Mouse (Mus musculus): Measurements from ENCODE around the gene Lsm10.

The Lsm10 gene

DNA sequence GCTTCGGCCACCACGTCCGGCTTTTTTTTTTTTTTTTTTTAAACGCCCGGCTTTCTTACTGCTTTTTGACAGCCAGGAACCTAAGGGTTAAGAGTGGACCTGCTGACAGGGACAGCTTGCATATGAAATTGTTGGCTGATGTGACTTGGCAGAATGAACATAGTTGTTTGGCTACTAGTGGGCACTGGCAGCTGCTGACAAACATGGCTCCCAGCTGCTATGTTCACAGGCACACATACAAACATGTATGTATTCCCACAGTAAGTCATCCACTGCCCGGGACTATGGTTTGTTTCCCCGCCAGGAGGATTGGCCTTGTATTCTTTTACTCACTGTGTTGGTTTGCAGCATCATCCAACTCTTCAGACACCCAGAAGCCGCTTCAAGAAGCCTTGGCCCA is 20.7 kb downstream of the Lsm10 start:
- no peak for DNase-seq (ENCODE audit: low read depth in 2 of 2, low spot score in 2 of 2)

DNA sequence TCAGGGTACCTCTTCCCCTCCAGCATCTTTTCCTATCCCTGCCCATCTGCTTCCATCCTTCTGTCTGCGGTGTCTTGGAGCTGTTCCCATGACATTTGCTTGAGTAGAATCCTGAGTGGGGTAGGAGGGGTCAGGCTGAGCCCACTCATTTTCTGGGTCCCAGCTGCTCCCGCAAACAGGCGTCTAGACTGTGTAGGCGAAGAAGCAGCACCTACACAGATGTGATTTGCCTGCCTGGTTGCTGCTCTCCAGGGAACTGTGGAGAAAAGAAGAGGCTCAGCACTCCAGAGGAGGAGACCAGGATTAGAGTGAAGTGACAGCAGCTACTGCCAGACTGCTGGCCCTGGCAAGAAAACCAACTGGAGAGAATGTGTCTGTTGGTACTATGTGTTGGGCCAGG is 22.2 kb downstream of the Lsm10 start:
- no peak for DNase-seq (ENCODE audit: low read depth in 2 of 2, low spot score in 2 of 2)

DNA sequence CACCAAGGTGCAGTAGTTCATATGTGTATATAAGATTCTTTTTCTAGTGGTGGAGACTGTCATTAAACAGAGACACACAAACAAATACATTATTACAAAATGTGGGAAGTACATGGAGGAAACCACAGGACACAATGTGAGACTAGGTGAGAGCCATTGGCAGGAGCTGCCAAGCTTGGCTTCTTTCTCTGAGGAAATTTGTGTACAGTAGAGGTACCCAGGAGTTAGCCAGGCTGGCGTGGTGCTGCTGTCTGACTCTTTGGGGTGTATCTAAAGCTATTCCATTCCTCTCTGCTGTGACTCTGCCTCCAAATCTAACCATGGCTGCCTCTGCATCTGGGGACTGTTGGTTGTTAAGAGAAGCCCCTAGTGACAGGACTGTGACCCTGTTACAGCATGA is 22.6 kb downstream of the Lsm10 start:
- DNase-seq (ENCODE audit: low read depth in 2 of 2, low spot score in 2 of 2) = no peak

DNA sequence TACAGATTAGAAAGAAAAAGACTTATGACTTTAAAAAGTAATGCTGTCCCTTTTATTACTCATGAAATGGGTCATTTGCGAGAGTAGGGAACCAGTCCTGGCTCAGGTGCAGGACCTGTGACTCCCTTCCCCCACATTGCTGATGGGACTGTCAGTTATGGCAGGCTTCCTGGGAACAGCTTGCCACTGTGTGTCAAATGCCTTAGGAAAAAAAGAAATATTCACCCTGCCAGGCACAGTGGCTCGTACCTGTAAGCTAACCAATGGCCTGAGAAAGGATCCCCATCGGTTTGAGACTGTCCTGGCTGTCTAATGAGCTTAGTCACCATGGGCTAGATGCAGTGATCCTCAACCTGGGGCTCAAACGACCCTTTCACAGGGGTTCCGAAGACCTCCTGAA is 23.6 kb downstream of the Lsm10 start:
- DNase-seq (ENCODE audit: low read depth in 2 of 2, low spot score in 2 of 2) = no peak

DNA sequence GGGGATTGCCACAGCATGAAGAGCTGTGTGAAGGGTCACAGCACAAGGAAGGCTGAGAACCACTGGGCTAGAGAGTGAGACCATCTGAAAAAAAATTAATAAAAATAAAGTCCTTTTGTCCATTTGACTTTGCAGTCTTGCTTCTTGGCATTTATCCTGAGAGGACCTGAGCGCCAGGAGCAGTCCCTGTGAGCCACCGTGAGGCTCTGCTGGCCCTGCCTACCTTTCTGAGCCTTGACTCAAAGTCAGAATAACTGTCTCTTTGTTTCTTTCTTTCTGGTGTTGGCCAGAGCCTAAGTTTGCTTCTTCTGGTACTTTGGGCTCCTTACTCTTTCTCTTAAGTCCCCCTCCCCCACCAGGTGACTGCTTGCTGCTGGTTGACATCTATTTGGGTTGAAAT is 24.1 kb downstream of the Lsm10 start:
- no peak for DNase-seq (ENCODE audit: low read depth in 2 of 2, low spot score in 2 of 2)

DNA sequence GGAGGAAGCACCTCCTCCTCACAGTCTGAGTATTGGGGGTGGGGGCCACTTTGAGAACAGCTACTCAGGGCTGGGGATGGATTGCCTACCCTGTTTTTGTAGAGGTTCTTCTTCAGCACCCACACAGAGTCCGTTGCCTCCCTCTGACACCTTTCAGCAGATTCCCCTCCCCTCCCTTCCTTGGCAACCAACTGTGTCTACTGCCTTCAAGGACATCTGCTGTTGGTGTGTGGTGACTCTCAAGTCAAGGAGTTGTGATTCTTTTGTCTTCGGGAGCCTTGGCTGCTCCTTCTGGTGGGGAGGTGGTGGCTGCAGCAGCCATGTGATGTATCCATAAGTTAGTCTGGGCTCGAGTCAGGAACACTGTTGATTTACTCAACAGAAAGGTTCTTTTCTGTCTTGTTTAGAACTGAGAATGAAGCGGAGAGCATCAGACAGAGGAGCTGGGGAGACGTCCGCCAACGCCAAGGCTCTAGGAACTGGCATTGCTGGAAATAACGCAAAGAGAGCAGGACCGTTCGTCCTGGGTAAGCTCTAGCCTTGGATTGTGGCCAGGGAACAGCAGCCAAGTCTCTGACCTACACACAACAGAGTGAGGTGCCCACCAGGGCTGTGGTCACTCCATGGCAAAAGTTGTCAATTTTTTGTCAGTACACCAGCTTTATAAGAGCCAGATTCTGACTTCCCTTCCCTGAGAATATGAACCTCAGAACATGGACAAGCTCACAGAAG is 27.1 kb downstream of the Lsm10 start:
- no peak for DNase-seq (ENCODE audit: low read depth in 2 of 2, low spot score in 2 of 2)

DNA sequence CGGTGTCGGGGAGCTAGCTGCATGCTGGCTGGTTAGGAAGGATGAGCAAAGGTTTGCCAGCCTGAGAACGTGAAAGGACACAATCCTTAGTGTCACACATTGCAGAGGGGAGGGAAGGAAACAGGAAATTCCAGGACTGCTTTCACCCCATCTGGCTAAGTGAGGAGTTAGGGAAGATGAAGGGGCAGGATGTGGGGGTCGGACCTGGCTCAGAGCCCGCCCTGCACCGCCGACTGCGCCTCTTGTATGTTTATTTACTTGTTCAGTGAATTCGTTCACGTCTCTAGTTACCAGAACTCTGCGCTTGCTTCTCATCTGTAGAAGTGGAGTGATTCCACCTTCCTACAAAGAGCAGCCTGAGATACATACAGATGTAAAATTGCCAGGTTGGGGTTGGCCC is 34.1 kb downstream of the Lsm10 start:
- DNase-seq (ENCODE audit: low read depth in 2 of 2, low spot score in 2 of 2) = no peak

DNA sequence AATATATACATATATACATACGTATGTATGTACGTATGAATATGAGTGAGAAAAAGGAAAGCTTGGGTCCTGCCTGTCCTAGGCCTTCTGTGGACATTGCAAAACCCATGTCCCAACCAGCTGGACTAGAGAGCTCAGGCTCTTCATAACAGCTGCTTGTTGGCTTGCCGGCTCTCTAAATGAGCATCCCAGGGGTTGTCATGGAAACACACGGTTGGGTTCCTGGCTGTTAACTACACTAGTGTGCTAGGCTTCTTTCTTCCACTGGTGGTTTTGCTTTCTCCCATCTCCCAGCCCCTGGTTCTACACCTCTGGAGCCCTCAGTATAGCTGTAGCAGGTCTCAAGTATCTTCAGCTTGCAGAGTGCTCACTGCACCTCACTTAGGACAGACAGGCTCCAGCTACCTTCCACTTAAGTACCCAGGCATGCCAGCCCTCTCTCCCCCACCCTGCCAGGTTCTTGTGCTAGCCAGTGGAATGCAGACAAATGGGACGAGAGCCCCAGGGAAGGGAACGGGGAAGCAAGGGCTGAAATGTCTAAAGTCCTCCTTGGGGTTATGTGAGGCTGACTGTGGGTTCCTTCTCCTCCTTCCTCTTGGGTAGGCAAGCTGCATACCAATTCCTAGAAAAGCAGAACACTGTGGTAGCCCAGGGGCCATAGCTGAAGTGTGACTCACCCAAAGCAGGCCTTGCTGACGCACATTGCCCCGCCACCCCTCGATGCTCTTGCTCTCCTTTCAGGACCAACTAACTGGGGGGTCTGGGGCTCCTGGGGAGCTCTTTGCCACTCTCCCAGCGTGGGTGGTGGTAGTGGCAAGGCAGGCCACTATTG is 35.1 kb downstream of the Lsm10 start:
- no peak for DNase-seq (ENCODE audit: low read depth in 2 of 2, low spot score in 2 of 2)

DNA sequence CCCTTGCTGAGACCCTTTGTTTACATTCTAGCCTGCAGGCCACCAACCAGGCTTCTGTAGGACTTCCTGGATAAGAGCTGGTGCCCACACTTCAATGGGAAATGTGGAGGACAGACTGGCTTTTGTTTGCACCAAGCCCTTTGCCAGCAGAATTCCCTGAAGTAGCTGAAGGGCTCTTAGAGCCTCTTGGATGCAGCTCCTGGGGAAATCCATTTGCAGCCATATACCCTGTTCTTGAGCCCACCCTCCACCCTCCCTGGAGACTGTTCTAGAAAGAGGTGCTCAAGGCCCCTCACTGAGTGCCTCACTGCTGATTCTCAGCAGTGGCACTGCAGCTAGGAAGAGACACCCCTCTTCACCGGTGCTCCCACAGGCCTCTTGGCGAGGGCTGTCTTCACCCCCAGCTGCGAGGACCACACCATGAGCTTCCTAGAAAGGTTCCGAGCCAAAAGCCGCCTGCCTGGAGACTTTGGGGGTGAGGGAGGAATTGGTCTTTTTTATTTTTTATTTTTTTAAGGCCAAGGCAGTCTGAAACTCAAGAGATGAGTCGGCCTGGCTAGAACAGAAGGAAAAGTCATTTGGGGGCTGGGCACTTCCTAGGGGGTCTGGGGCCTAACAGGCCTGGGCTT is 36.3 kb downstream of the Lsm10 start:
- no peak for DNase-seq (ENCODE audit: low read depth in 2 of 2, low spot score in 2 of 2)

DNA sequence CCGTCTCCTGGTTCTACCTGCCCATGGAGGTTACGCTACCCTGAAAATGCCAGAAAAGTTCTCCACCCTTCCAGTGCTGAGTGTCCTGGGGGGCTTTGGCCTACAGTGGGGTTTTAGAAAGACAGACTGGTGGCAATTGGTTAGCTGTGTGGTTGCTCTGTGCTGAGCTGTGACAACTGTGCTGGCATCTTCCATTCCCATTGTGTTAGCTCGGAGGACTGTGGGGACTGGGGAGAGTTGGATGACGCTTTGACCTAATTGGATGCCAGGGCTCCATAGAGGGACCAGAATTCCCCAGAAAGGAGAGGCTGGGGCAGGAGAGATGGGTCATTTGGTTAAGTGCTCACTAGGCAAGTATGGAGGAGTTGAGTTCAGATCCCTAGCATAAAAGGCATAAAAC is 37.8 kb downstream of the Lsm10 start:
- DNase-seq (ENCODE audit: low read depth in 2 of 2, low spot score in 2 of 2) = no peak

DNA sequence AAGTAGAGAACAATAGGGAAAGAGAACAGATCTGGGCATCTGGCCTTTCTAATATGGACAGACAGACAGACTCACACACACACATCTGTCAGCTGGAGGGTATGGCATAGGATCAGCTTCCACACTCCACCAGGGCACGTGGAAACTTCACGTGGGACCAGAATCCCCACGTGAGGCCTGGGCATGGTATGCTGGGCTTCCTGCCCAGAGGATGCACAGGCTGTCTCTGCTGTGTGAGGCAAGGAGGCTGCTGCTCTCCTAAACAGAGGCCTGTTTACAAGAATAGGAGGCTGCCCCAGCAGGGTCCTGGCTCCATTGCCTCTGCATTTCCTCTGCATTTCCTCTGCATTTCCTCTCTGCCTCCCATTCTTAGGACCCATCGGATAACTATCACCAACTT is 38.2 kb downstream of the Lsm10 start:
- no peak for DNase-seq (ENCODE audit: low read depth in 2 of 2, low spot score in 2 of 2)

DNA sequence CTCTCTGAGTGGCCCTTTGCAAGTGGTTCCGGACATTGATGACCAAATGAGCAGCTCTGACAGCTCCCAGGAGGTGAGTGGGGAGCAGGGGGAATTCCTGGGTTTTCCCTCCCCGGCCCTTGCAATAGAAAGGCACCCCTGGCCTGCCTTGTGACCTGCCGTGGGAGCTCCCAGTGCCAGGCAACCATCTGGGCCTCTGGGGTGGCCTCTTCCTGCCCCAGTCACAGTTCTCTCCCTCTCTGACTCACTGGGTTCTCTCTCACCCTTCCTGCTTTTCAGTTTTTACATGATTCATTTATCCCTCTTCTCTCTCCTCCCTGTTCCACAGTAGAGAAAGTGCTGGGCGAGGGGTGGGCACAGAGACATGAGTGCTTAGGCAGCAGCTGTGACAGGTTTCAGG is 41.4 kb downstream of the Lsm10 start:
- DNase-seq (ENCODE audit: low read depth in 2 of 2, low spot score in 2 of 2) = no peak

DNA sequence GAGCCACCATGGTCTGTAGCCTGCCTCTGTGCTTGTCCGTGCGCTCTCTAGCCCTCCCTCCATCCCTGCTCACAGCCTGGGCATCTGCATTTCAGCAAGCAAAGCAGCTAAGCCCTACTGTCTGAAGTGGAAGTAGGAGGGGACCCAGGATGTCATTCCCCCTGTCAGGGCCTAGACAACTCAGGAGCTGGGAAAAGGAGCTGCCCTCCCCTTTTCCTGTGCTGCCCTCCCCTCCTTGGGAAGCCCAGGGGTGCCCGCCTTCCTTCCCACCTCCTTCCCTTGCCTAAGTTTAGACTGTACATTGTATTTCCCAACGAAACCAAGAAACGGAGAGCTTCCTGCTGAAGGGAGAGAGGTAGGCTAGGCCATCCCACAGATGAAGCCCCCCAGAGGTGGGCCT is 44.6 kb downstream of the Lsm10 start:
- no peak for DNase-seq (ENCODE audit: low read depth in 2 of 2, low spot score in 2 of 2)

DNA sequence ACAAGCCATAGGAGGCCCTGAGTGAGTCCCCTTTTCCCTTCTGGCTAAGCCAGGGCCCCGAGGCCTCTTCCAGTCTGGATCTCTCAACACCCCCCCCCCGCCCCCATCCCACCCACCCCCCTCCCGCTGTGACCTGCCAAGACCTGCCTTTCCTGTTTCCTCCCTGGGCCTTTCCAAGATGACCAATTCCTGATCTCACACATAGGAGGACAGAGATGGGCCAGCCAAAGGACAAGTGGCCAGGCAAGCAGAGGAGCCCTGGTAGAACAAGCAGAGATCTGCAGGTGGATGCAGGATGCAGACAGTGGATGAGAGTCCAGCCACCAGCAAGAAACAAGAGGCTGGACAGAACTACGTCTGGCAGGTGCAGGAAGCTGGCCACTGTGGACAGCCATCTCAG is 49.0 kb downstream of the Lsm10 start:
- no peak for DNase-seq (ENCODE audit: low read depth in 2 of 2, low spot score in 2 of 2)

DNA sequence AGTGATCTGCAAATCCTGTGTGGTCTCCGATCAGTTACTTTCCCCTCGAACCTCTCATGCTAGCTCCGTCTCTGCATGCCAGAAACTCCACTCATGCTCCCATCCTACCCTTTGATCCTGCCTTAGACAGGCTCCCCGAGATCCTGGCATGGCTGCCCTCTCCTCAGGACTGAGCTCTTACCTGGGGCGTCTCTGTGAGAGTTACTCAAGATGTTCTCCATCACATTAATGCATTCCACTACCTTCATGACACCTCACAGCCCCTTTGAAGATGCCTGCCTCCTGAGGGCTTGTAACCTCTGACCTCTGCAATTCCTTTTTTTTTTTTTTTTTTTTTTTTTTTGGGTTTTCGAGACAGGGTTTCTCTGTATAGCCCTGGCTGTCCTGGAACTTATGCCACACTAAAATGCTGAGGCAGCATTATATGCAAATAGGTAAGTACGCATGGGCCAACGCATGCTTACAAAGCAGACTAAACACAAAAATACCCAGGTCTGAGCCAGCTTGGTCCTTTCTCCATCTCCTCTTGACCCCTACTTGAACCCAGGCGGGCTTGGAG is 50.6 kb downstream of the Lsm10 start:
- DNase-seq (ENCODE audit: low read depth in 2 of 2, low spot score in 2 of 2) = no peak

DNA sequence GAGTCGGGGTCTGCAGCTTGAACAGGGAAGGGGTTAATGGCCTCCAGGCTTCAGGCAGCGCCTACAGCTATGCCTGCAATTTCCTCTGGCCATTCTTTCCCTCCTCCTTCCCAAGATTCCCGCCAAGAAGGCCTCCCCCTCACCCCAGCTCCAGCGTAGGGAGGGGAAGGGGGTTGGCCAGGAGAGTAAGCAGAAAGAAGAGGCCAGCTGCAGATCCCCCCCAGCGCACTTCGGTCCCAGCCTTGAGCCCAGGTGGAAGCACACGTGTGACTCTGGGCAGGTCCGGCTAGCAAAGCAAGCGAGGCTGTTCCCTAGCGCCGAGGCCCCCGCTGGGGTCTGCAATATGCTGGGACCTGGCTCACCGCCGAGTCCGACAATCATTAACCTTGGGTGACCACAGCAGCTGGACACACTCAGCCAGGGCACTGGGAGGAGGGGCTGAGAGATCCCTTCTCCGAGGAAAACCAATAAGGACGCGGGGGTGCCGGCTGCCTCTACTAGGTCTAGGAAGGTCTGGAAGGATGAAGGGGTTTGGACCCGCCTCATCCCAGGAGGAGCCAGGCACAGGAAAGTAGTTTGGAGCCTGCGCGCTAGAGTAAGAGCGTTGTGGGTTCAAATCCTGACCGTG is 51.2 kb downstream of the Lsm10 start, which contains the start of gene Eva1b:
Gene Eva1b, plus strand, starts transcription at position 212 of the 628 bp plus-strand sequence.
- no peak for DNase-seq (ENCODE audit: low read depth in 2 of 2, low spot score in 2 of 2)

All from CD8-positive naive resting alpha-beta T cell, adult 2 months (primary cell).